Mouse (Mus musculus) embryonic facial prominence, embryonic 13.5 days (tissue): ENCODE data around the gene Tmem51. TPM values are rescaled to one million over a fixed set of nuclear protein-coding genes. Genes with fewer than 3 reads are reported as not detected.

Experiments used
- ATAC-seq: fragments of 200-750 bp; cut with Nextera tagmentation; 2 replicates; pipeline ENCODE4 v1.8.0; 2017; ENCODE audit warnings: low read depth; ENCODE audit not compliant: insufficient number of reproducible peaks, insufficient read depth, low FRiP score, low TSS enrichment
- H3K27ac ChIP-seq: fragments of 300-500 bp; sonication (generic); 2 replicates; pipeline ENCODE4 v1.5.1; 2015; ENCODE audit warnings: moderate library complexity, mild to moderate bottlenecking, inconsistent platforms
- H3K27me3 ChIP-seq: fragments of 300-500 bp; sonication (generic); 2 replicates; pipeline ENCODE4 v1.6.1; 2015; ENCODE audit warnings: mild to moderate bottlenecking, inconsistent platforms
- H3K36me3 ChIP-seq: fragments of 300-500 bp; sonication (generic); 2 replicates; pipeline ENCODE4 v1.6.1; 2015; ENCODE audit warnings: mild to moderate bottlenecking, inconsistent platforms
- H3K4me1 ChIP-seq: fragments of 300-500 bp; sonication (generic); 2 replicates; pipeline ENCODE4 v1.6.1; 2015; ENCODE audit warnings: inconsistent platforms
- H3K4me2 ChIP-seq: fragments of 300-500 bp; sonication (generic); 2 replicates; pipeline ENCODE4 v1.6.1; 2015; ENCODE audit warnings: moderate library complexity, mild to moderate bottlenecking, inconsistent platforms
- H3K4me3 ChIP-seq: fragments of 300-500 bp; sonication (generic); 2 replicates; pipeline ENCODE4 v1.5.1; 2015; ENCODE audit warnings: mild to moderate bottlenecking, inconsistent platforms
- H3K9ac ChIP-seq: fragments of 300-500 bp; sonication (generic); 2 replicates; pipeline ENCODE4 v1.6.1; 2015; ENCODE audit warnings: mild to moderate bottlenecking, inconsistent platforms
- H3K9me3 ChIP-seq: fragments of 300-500 bp; sonication (generic); 2 replicates; pipeline ENCODE4 v1.6.1; 2016; ENCODE audit warnings: inconsistent platforms
- WGBS: fragments of 180-500 bp; shearing (Covaris S2); methylation state at CpG from one replicate; pipeline ENCODE4 v1.1.7; 2015; ENCODE audit warnings: mixed read lengths; 5-methylcytosine and 5-hydroxymethylcytosine counted together
- polyA plus RNA-seq: library from polyadenylated mRNA; unstranded; fragments of >200 nt; fragmentation: Nextera tagmentation; extraction: Ambion mirVana; gene quantifications from 2 replicates; pipeline ENCODE4 v1.2.1, GENCODE M21; 2015

Gene Tmem51
- polyA plus RNA-seq, 1 experiment from 2014 or later = 13.9 TPM

DNA sequence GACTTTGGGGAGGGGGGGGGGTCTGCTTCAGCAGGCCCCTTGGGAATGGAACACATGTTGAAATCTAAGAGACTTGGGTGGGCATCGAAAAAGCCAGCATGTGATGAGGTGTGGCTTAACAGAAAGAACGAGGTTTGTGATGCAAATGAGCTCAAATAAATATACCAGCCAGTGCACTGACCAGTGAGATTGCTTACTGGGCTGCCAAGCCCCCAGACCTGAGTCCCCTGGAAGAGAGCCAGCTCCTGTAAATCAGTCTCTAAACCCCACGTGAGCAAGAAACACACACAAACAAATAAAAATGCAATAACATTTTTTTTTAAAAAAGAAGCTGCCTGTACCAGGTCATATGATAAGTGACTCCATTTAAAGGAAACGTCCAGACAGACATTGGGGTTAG, 17.5 kb downstream of the Tmem51 start:
- Histone ChIP-seq H3K4me2 (no peak overlapping the region), H3K9ac (no peak overlapping the region), H3K9me3 (no peaks in the 10 kb centered on the region), H3K36me3 (no peaks in the 10 kb centered on the region), H3K4me1 (peaks cover 44% of the 10 kb centered on the region), H3K4me3 (no peak overlapping the region), H3K27me3 (peaks cover 4% of the 10 kb centered on the region; the same call in 1 of the 2 replicates), H3K27ac (no peak overlapping the region)
- ATAC-seq = no peak
- WGBS = 57% methylated on average over 4 of the region's 4 CpGs

DNA sequence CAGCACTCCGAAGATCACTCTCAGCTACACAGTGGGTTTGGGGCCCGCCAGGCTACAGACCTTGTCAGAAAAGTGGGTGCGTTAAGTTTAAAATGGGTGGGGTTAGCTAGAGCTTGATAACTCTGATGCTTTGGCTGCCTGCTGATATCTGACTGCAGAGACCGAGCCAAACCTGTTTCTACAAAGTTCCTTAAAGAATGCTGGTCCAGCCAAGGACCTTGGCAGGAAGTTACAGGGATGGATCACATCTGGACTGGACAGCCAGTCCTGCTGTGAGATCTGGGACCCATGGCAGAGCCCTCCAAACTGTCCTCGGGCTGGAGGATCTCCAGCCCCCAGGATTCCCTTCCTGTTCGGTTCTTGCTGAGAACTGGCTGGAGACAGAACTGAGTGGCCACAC, 18.3 kb downstream of the Tmem51 start:
- Histone ChIP-seq H3K4me2 (no peak overlapping the region), H3K9me3 (no peaks in the 10 kb centered on the region), H3K27me3 (peaks cover 4% of the 10 kb centered on the region; the same call in 1 of the 2 replicates), H3K4me3 (no peak overlapping the region), H3K36me3 (no peaks in the 10 kb centered on the region), H3K27ac (no peak overlapping the region), H3K4me1 (peaks cover 43% of the 10 kb centered on the region), H3K9ac (no peak overlapping the region)
- WGBS = 56% methylated on average over 6 of the region's 6 CpGs
- ATAC-seq = no peak; the same call in 1 of the 2 replicates

DNA sequence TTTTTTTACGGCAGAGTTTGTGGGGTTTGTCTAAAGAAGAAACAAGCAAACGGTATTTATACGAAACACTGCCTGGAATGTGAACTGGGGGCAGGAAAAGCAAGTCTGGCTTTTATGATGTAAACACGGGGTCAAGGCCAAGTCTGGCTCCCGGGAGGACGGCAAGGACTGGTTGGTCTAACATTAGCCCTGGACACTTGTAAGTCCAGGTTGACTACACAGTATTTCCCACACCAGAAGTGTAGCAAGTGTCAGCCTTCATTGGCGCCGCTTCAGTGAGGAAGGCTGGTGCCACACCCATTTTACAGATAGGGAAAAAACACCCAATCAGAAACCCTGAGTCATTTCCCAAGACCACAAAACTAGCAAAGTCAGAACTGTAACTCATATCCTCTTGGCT, 18.8 kb downstream of the Tmem51 start:
- peaks cover 43% of the 10 kb centered on the region for H3K4me1 ChIP-seq
- H3K27ac ChIP-seq = no peak overlapping the region
- H3K9ac ChIP-seq = no peak overlapping the region
- H3K27me3 ChIP-seq = peaks cover 4% of the 10 kb centered on the region; the same call in 1 of the 2 replicates
- WGBS = 69% methylated on average over 8 of the region's 8 CpGs
- H3K4me2 ChIP-seq = no peak overlapping the region
- no peaks in the 10 kb centered on the region for H3K9me3 ChIP-seq
- H3K36me3 ChIP-seq = no peaks in the 10 kb centered on the region
- no peak for ATAC-seq
- H3K4me3 ChIP-seq = no peak overlapping the region

DNA sequence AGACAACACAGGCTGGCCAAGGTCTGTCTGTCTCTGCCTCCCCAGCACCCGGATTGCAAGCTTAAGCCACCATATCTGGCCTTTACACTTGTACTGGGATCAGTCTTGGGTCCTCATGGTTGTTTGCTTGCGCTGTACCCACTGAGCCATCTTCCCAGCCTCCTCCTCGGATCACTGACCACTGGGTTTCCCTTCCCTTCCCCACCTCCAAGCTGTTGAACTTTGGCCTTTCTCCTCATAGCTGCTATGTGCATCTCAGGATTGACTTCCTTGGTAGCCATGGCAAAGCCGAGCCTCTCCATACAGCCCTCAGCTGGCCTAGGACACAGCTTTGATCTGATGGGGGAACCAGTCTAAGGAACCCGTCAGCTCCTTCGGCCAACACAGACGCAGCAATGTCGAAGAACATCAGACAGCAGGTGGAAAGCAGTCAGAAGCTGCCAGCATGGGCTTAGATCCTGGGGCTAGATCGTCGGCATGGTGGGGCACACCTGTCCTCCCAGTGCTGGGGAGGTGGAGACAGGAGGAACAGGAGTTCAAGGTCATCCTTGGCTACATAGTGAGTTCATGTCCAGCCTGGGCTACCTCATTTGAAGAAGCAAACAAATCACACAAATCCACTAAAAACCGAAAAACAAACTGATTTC, 19.4 kb downstream of the Tmem51 start:
- Histone ChIP-seq H3K27me3 (peaks cover 4% of the 10 kb centered on the region; the same call in 1 of the 2 replicates), H3K4me1 (peaks cover 43% of the 10 kb centered on the region), H3K9ac (no peak overlapping the region), H3K36me3 (no peaks in the 10 kb centered on the region), H3K9me3 (no peaks in the 10 kb centered on the region), H3K4me3 (no peak overlapping the region), H3K4me2 (no peak overlapping the region), H3K27ac (no peak overlapping the region)
- WGBS = 91% methylated on average over 11 of the region's 11 CpGs
- ATAC-seq = no peak

DNA sequence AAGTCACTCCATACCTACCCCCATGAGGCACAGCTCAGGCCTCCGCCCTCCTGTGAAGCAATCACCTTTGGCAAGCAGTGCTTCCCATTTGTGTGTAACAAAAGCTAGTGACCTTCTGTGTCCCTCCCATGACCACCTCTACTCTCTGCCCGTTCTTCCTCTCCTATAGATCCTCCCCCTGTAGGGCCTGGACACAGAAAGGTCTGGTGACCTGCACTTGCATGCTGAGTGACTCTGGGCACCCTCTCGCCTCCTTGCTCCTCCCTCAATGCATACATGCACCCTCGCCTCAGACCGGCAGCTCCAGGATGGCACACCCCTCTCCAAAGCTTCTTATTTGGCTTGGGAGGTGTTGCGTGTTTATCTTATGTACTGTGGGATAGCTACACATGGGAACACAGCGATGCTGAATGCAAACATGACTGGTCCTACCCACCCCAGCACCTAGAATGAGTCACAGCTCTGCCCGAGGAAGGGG, 21.0 kb downstream of the Tmem51 start:
- H3K36me3 ChIP-seq = no peaks in the 10 kb centered on the region
- 90% methylated on average over 8 of the region's 8 CpGs for WGBS
- no peak overlapping the region for H3K27ac ChIP-seq
- peaks cover 40% of the 10 kb centered on the region for H3K4me1 ChIP-seq
- no peak overlapping the region for H3K4me2 ChIP-seq
- no peak for ATAC-seq
- H3K27me3 ChIP-seq = no peaks in the 10 kb centered on the region
- no peak overlapping the region for H3K4me3 ChIP-seq
- no peak overlapping the region for H3K9ac ChIP-seq
- H3K9me3 ChIP-seq = no peaks in the 10 kb centered on the region

DNA sequence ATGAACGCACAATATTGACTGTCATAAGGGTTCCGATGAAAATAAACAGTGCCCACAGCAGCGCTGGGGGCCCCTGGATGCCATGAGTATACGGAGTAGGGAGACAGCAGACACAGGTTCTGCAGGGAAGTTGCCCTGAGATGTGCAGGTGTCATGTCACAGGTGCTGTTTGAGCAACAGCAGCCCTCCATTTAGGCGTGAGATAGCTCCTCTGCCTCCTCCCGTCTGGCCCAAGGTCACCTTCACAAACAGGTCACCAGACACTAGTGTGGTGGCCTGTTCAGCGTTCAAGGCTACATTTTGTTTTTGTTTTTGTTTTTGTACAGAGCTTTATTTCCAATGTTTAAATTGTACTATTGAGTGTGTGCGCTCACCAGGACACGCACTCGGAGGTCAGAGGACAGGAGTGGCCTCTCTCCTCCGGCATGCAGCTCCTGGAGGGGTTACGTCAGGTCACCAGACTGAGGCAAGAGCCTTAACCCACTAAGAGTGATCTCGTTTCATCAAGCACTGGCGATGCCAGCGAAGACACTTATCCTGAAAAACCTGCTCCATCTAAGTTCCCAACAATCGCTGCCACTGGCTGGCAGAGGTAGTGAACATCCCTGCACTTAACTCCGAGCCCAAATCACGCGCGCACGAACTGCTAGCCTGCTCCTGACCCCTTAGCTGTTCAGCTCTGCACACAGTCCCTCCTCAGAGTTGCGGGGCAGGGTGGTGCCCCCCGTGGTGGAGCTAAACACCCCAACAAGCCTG, 22.4 kb downstream of the Tmem51 start:
- ATAC-seq = no peak
- Histone ChIP-seq H3K9ac (no peak overlapping the region), H3K9me3 (no peaks in the 10 kb centered on the region), H3K4me1 (peaks cover 39% of the 10 kb centered on the region), H3K4me2 (no peak overlapping the region), H3K4me3 (no peak overlapping the region), H3K27ac (no peak overlapping the region), H3K27me3 (no peaks in the 10 kb centered on the region), H3K36me3 (no peaks in the 10 kb centered on the region)
- WGBS = 70% methylated on average over 23 of the region's 23 CpGs

DNA sequence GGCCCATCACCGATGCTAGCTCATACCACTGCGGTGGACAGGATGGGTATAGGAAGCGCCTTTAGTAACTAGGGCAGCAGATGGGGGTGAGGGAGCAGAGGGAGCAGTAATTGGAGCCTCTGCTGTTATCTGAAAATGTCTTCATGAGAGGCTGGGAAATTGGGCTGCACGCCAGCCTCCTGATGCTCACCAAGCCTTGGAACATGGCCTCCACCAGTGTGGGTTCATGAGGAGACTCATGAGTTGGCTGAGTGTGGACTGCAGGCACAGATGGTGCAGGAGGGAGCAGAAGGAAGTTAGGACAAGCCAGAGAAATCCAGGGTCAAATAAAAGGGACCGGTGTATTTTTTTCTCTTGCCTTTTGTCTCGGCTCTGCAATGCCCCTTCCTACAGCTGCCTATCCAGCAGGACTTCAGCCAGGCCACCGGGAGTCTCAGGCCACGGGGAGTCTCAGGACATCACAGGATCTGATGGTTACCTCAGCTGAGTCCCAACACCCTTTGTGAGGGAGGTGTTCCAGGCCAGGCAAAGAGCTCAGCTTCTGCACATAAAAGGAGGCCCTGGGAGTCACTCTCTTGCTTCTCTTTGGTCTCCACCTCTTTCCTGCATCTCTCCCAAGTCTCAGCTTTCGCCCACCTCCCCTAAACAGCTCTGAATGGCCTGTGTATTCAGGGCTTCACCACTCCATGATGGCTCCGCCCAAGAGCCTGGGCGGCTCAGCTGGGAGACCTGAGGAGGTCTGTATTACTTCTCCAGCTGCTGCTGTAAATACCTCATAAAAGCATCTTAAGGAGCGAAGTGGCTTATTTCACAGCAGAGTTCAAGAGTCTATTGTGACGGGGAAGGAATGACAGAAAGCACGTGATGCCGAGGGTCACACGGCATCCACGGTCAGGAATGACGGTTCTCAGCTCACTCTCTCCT, 23.4 kb downstream of the Tmem51 start:
- peak overlapping the region; percentile 22; the same call in 1 of the 2 replicates for H3K27ac ChIP-seq
- WGBS = 69% methylated on average over 18 of the region's 18 CpGs

DNA sequence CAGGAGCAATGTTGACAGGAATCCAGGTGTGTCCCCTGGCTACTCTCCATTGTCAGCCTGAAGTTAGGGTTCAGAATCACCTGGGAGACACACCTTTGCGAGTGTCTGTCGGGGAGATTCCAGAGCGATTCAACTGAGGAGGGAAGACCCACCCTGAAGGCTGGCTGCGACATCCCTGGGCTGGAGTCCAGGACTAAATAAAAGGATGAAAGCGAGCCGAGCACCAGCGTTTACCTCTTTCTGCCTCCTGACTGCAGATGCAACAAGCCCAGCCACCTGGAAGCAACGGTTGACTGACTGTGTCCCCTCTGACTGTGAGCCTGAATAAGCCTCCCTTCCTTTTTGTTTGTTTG, 24.3 kb downstream of the Tmem51 start:
- Histone ChIP-seq H3K27me3 (no peaks in the 10 kb centered on the region), H3K4me3 (no peak overlapping the region), H3K9me3 (no peaks in the 10 kb centered on the region), H3K4me1 (peaks cover 26% of the 10 kb centered on the region), H3K27ac (no peak overlapping the region), H3K4me2 (no peak overlapping the region), H3K9ac (no peak overlapping the region), H3K36me3 (no peaks in the 10 kb centered on the region)
- ATAC-seq = no peak
- WGBS = 81% methylated on average over 8 of the region's 8 CpGs

More for the DNA sequence above, 23.4 kb downstream of the Tmem51 start:
- ATAC-seq = no peak
- Histone ChIP-seq H3K4me3 (no peak overlapping the region), H3K9ac (no peak overlapping the region), H3K4me1 (peaks cover 31% of the 10 kb centered on the region), H3K27me3 (no peaks in the 10 kb centered on the region), H3K9me3 (no peaks in the 10 kb centered on the region), H3K4me2 (no peak overlapping the region), H3K36me3 (no peaks in the 10 kb centered on the region)

DNA sequence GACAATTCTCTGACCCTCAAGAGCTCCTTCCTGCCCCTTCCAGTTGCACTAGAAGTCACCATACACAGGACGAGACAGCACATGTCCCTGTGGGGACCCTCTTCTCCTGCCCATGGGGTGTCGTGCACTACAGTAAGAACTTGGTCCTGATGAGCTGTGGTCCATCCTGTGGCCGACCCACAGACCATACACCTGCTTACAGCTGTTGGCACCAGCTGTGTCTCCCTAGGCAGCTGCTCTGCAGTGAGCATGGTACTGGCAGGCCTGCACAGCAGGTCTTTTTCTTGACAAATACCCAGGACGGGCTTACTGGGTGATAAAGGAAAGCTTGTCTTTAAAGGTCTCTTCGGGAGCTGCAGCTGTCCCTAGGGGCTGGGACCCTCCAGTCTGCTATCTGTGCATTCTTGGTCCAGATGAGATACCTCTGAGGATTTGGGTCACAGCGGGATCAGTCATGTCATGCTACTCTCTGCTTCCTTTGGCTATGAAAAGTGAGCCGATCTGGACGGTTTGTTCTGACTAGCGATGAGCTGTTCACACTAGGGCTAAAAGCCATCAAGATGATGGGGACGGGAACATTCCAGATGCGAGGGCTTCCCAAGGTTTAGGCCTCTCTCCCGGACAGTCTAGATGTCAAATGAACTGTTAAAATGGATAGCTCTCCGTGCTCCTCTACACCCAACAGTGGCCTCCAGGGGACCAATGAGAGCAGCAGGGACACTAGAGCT, 24.8 kb downstream of the Tmem51 start:
- Histone ChIP-seq H3K27me3 (no peaks in the 10 kb centered on the region), H3K4me2 (no peak overlapping the region), H3K9ac (no peak overlapping the region), H3K27ac (no peak overlapping the region), H3K4me3 (no peak overlapping the region), H3K36me3 (no peaks in the 10 kb centered on the region), H3K4me1 (peaks cover 26% of the 10 kb centered on the region), H3K9me3 (no peaks in the 10 kb centered on the region)
- 85% methylated on average over 13 of the region's 13 CpGs for WGBS
- no peak for ATAC-seq

DNA sequence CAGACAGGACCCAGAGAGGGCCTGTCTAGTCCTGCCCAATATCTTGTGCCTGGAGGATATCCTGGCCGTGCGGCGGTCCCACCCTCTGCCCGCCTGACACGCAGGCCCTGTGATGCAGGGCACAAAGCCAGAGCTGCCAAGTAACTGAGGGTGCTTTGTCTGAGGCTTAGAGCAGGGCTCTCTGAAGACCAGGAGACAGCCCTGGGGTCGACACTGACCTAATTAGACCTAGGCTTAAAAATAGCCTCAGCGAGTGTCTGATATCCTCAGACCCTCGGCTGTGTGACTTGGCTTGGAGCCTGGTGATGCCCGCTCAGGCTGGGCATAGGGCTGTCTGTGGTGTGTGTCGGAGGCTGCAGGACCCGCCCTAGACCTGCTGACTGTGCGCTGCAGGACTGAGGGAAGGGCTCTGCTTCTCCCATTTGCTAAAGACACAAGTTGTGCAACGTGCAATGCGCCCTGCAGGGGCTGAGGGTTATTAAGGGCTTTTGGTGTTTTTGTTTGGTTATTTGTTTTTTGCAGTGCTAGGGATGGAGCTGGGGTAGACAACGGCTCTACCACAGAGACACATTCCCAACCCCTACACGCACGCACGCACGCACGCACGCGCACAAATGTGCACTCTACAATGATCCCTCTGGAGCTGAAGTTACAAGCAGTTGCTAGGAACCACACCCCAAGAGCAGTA, 26.4 kb downstream of the Tmem51 start:
- H3K4me1 ChIP-seq = peaks cover 32% of the 10 kb centered on the region
- 63% methylated on average over 22 of the region's 22 CpGs for WGBS
- H3K4me2 ChIP-seq = no peak overlapping the region
- no peak overlapping the region for H3K4me3 ChIP-seq
- ATAC-seq = no peak
- H3K27me3 ChIP-seq = no peaks in the 10 kb centered on the region
- no peak overlapping the region for H3K9ac ChIP-seq
- H3K36me3 ChIP-seq = no peaks in the 10 kb centered on the region
- H3K27ac ChIP-seq = 0 out of 2 replicates have a peak overlapping the region, but pooled peaks have one; percentile 16
- no peaks in the 10 kb centered on the region for H3K9me3 ChIP-seq
